Mouse (Mus musculus): Measurements from ENCODE around the gene Idh2.

GRCm38 (mm10) chr7:80077801-80078200 lies 37.4 kb downstream of the Idh2 start:
- TF ChIP-seq CTCF (IDR thresholded peaks at IDR 0.05; ENCODE audit: extremely low read depth, insufficient read depth, low read length) (no peak), POLR2A (IDR thresholded peaks at IDR 0.05; ENCODE audit: extremely low read depth, insufficient read depth, low read length) (no peak)
